Mouse (Mus musculus): ENCODE measurements at regions not wholly inside any gene's neighbourhood (a gene's known extent, or its start where the extent isn't known, plus 50 kb on each side); places are given as distances from the start of the nearest gene placed in this dataset.
A peak's percentile ranks its signal among the peaks of the same experiment; 100 is the strongest.

DNA sequence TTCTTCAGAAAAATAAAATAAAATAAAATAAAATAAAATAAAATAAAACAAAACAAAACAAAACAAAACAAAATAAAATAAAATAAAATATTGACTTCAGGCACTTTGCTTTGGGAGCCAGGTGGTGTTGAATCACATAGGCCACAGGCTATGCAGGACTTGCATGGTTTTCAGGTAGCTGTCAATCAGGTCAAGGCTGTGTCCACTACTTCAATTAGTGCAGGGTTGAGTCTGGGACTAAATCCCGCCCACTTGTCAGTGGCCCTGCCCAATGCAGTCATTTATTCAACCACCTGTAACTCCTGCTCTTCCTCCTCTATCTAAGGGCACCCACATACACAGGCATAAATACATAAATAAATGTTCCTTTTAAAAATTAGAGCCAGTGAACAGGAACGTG lies 497.3 kb upstream of the Gm5415 start:
- DNase-seq (ENCODE audit: low read depth, low spot score) = no peak

DNA sequence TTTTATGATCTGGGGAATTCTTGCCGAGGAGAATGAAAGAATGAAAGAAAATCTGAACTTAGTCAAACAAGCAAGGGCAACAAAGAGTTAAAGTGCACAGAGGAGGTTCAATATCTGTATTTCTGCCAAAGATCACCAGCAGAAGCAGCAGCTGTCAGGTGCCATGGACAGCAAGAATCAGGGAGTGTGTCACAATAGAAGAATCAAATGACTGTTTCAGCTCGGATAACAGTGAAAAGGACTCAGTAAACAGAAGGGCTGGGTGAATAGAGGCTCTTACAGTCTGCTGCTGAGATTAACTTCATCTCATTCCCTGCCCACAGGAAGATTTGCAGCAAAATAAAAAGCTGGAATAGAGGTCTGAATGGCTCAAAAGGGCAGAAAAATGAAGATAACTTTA lies 495.3 kb upstream of the Gm5415 start:
- no peak for DNase-seq (ENCODE audit: low read depth, low spot score)

- no peak for DNase-seq (ENCODE audit: low read depth, low spot score)
Observed at GRCm38 (mm10) chr1:33040740-33041139, 493.6 kb upstream of the Gm5415 start.

DNA sequence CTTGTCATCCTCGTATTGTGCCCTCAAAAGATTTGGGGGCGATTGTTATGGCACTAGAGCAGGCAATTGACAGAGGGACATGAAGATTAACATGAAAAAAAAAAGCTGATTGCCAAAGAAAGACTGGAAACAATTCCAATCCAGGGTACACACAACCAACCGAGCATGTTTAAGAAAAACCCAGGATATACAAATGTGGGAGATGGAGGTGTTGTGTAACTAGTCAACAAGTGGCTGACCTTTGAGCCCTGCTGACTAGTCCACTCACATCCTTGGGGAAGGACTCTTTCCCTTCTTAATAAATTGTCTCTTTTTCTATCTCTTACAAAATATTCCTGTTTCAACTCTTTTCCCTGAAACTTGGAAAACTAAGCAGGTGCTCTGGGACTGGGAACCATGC lies 484.9 kb upstream of the Gm5415 start:
- DNase-seq (ENCODE audit: low read depth, low spot score) = no peak

DNA sequence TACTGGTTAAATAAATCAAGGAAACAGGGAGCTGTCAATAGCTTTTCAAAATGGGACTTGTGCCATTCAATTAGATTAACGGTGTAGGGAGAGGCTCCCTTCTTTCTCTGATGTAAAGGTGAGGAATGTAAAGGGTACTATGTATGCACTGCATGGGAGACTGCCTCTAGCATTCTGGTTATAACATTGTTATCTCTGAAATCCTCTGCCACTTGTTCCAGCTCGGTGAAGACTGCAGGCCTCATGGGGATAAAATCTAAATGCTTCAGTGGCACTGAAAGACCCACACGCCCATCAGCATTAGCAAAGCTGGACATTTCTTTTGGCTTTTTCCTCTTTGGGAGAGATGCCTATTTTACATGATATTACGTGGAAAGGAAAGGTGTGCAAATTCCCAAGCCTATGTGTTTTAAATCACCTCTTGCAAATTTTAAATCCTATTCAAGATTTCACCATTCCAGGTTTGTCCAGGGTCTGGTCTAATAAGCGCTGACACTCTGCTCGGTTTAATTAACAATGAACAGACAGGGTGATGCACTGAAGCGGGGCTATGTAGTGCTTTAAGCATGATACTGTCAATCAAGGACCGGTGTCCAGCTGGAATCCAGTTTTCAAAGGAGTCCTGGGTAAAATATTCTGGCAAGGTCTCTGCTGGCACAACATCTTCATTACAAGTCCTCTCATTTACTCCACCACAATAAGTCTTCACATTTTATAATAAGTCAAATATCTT lies 479.8 kb upstream of the Gm5415 start:
- no peak for DNase-seq (ENCODE audit: low read depth, low spot score)

GRCm38 (mm10) chr1:33025379-33025778 lies 478.3 kb upstream of the Gm5415 start:
- no peak for DNase-seq (ENCODE audit: low read depth, low spot score)

GRCm38 (mm10) chr1:33022852-33023251 lies 475.8 kb upstream of the Gm5415 start:
- peak; percentile 45 for DNase-seq (ENCODE audit: low read depth, low spot score)

- DNase-seq (ENCODE audit: low read depth, low spot score) = no peak
Observed at GRCm38 (mm10) chr1:33003992-33004391, 456.9 kb upstream of the Gm5415 start.

DNA sequence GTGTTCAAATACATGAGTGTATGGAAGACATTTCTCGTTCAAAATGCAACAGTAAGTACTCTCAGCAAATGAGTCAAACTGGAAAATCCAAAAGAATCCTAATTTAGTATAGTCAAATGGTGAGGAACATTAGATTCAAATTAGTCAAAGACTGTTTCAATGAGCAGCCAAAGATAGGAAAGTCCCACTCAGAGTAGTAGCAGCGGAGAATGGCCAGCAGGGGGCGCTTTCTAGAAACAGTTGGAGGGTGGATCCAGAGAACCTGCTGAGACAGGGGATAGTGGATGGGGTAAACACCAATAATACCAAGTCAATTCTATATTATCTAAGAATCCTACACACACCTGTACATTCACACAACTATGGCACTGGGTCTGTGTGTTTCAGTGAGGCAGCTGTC lies 417.9 kb upstream of the Gm5415 start:
- DNase-seq (ENCODE audit: low read depth, low spot score) = no peak

- no peak for DNase-seq (ENCODE audit: low read depth, low spot score)
Observed at GRCm38 (mm10) chr1:32959316-32959715, 412.2 kb upstream of the Gm5415 start.

GRCm38 (mm10) chr1:32946254-32946653 lies 399.2 kb upstream of the Gm5415 start:
- DNase-seq (ENCODE audit: low read depth, low spot score) = no peak

GRCm38 (mm10) chr1:32930381-32930780 lies 383.3 kb upstream of the Gm5415 start:
- no peak for DNase-seq (ENCODE audit: low read depth, low spot score)

GRCm38 (mm10) chr1:32902437-32902836 lies 355.3 kb upstream of the Gm5415 start:
- no peak for DNase-seq (ENCODE audit: low read depth, low spot score)

DNA sequence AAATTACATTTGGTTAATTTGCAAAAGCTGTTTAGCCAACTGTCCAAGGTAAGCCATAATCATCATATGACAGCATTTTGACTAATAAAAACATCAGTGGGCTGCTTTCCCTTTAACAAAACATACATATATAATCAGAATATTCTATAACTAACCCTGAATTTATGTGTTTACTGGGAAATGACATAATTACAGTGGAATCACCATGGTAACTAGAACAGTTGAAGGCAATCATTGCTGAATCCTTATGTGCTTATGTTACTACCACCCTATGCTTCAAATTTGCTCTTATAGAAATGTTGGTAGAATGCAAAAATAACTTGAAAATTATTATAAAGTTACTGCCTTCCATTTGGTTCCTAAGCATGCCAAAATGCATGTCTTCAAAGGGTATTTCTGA lies 340.6 kb upstream of the Gm5415 start:
- DNase-seq (ENCODE audit: low read depth, low spot score) = no peak

- DNase-seq (ENCODE audit: low read depth, low spot score) = no peak
Observed at GRCm38 (mm10) chr1:32872920-32873319, 325.8 kb upstream of the Gm5415 start.

DNA sequence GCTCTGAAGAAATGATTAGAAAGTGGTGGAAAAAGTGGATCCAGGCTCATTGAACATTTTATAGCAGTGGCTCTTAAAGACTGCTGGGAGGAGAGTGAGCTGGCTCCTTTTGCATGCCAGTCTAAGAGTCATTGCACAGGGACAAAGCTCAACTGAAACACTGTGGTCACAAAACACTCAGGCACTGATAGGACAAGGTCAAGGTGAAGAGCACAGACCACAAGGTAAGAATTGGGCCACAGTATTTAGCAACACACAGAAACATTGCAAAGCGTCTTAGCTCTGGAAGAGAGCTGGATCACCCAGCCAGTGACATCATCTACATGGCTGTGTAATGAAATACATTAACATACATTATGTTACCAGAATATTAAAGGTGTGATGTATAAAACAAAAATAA lies 319.0 kb upstream of the Gm5415 start:
- no peak for DNase-seq (ENCODE audit: low read depth, low spot score)

GRCm38 (mm10) chr1:32858040-32858439 lies 310.9 kb upstream of the Gm5415 start:
- DNase-seq (ENCODE audit: low read depth, low spot score) = no peak

Data from 3T3-L1 (cell line).